Mouse (Mus musculus) CD4-positive, CD25-positive, alpha-beta regulatory T cell, adult 2 months (primary cell): ENCODE data around the gene Kcnh4.

ENCODE experiments used
- DNase-seq: peaks from one replicate; pipeline ENCODE4 v3.0.0-alpha.2; 2012; ENCODE audit warnings: low read depth, low spot score

The Kcnh4 gene

GRCm38 (mm10) chr11:100766726-100767125, 7.0 kb upstream of the Kcnh4 start:
- no peak for DNase-seq

- DNase-seq = no peak
Observed at GRCm38 (mm10) chr11:100762831-100763230, 3.1 kb upstream of the Kcnh4 start, which contains the start of gene Hcrt. Gene Hcrt (minus strand): TSS chr11:100762931.

- DNase-seq = peak; percentile 88
Observed at GRCm38 (mm10) chr11:100761547-100762045, 1.9 kb upstream of the Kcnh4 start.

- peak; percentile 64 for DNase-seq
Observed at GRCm38 (mm10) chr11:100758707-100759610, 783 bp downstream of the Kcnh4 start.

GRCm38 (mm10) chr11:100757566-100757965, 2.2 kb downstream of the Kcnh4 start:
- DNase-seq = peak; percentile 36

GRCm38 (mm10) chr11:100756476-100756875, 3.3 kb downstream of the Kcnh4 start:
- no peak for DNase-seq

GRCm38 (mm10) chr11:100754693-100755057, 5.1 kb downstream of the Kcnh4 start:
- no peak for DNase-seq

- DNase-seq = no peak
Observed at GRCm38 (mm10) chr11:100754021-100754692, 5.6 kb downstream of the Kcnh4 start.

GRCm38 (mm10) chr11:100752294-100752693, 7.4 kb downstream of the Kcnh4 start:
- DNase-seq = no peak

- no peak for DNase-seq
Observed at GRCm38 (mm10) chr11:100750127-100750526, 9.6 kb downstream of the Kcnh4 start.

- no peak for DNase-seq
Observed at GRCm38 (mm10) chr11:100749469-100749868, 10.3 kb downstream of the Kcnh4 start.

- no peak for DNase-seq
Observed at GRCm38 (mm10) chr11:100748620-100749019, 11.1 kb downstream of the Kcnh4 start.

GRCm38 (mm10) chr11:100747114-100747513, 12.6 kb downstream of the Kcnh4 start:
- DNase-seq = no peak

- no peak for DNase-seq
Observed at GRCm38 (mm10) chr11:100746546-100746945, 13.2 kb downstream of the Kcnh4 start.

GRCm38 (mm10) chr11:100745085-100745484, 14.7 kb downstream of the Kcnh4 start:
- DNase-seq = peak; percentile 80

GRCm38 (mm10) chr11:100741348-100741747, 18.4 kb downstream of the Kcnh4 start:
- no peak for DNase-seq

- no peak for DNase-seq
Observed at GRCm38 (mm10) chr11:100738749-100739148, 21.0 kb downstream of the Kcnh4 start.

GRCm38 (mm10) chr11:100738066-100738604, 21.6 kb downstream of the Kcnh4 start, which contains the start of gene Rab5c:
Gene Rab5c (minus strand): TSS chr11:100738215.
- DNase-seq = peak; percentile 99

- peak; percentile 29 for DNase-seq
Observed at GRCm38 (mm10) chr11:100737105-100737733, 22.5 kb downstream of the Kcnh4 start.

- DNase-seq = no peak
Observed at GRCm38 (mm10) chr11:100736746-100737080, 23.0 kb downstream of the Kcnh4 start.

GRCm38 (mm10) chr11:100735954-100736745, 23.6 kb downstream of the Kcnh4 start:
- DNase-seq = peak; percentile 38
